Mouse (Mus musculus) testis, postnatal 10 days (tissue): ENCODE measurements around the gene Ifna1.

Source experiments
- DNase-seq: peaks from one replicate; pipeline ENCODE4 v3.0.0; 2021; ENCODE audit warnings: low spot score

The Ifna1 gene

DNA sequence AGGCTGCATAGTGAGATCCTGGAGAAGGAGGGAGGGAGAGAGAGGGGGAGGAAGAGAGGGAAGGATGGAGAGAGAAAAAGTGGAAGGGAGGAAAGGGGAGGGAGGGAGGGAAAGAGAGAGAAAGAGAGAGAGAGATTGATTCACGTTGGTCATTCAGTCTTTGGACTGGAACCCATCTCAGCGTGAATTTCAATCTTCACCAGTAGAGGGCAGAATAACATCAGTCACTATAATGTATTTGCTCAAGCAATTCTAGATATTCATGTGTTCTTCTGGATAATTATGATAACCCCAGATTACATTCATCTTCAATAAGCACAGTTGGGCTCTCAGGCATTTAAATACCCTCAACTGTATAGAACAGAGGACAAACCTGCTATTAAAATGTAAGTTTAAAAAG lies 22.8 kb downstream of the Ifna1 start:
- no peak for DNase-seq

DNA sequence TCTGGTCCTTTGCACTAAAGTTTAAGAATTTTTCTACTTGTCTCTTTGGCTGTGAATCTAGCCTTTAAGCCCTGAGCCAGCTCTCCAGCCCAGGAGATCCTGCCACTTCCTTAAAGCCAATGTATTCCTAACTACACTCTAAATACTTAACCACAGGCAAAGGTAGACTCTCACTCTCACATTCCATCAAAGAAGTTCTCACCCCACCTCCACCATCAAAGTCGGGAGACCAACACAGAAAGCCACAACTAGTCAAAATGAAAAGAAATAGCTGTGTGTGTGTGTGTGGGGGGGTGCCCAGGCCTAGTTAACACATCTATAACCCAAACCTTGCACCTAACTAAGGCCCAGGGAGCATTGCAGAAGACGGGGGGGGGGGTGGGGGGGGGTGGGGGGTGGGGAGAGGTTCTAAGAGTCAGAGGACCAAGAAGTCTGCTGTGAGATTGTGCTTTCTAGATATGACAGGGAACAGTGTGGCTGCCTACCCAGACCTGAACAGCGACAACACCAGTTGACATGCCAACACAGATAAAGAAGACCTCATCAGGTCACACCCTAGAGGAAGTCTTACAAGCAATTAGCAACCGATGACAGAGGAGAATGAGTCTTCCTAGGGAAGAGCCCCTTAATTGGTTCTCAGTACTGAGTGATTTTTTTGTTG lies 25.7 kb downstream of the Ifna1 start:
- no peak for DNase-seq

DNA sequence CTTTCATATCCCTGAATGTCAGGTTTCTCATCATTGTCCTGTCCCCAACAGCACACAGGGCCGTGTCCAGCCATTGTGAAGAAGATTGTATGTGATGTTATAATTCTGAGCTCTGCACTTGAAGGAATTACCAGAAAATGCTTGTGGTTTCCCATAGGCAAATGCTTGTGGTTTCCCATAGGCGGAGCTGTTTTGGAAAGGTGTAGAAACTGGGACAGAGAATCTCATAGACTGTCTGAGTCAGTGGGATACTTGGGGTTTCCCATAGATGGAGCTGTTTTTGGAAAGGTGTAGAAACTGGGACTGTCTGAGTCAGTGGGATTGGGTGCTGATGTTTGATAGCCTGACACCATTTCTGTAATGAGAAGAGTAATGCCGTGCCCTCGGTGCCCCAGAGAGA lies 26.6 kb downstream of the Ifna1 start:
- DNase-seq, result no peak

DNA sequence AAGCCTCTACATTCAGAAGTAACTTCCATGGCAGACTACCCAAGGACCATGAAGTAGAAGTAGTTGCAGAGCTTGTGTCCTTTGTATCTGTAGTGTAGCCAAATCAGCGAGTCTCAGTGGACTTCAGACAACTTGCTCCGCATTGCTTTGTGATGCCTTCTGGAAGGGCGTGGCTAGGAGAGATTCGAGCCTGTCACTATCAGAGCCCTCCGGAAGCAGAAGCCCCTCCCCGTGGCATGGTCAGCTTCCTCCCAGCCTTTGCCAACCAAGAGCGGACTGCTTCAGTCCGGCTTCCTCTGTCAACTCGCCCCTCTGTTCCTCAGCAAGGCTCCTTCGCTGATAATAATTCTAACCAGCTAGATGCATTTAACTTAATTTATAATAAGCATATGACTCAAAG lies 28.4 kb downstream of the Ifna1 start:
- no peak for DNase-seq

DNA sequence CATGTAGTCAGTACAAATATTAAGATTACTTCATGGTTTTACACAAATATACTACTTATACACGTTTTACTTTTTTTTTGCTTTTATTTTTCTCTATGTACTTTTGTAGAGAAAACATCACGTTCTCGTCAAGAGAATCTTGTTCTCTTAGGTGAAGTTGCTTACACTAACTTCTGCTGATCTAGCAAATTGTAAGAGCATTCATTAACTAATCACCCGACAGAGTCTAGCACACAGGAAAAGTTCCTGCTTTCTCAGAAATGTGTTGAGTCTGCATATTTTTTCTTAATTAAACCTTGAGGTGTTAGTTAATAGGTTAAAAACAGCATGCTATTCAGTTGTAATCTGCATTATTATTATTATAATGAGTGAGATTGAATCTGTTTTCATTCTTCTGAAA lies 28.9 kb downstream of the Ifna1 start:
- no peak for DNase-seq

DNA sequence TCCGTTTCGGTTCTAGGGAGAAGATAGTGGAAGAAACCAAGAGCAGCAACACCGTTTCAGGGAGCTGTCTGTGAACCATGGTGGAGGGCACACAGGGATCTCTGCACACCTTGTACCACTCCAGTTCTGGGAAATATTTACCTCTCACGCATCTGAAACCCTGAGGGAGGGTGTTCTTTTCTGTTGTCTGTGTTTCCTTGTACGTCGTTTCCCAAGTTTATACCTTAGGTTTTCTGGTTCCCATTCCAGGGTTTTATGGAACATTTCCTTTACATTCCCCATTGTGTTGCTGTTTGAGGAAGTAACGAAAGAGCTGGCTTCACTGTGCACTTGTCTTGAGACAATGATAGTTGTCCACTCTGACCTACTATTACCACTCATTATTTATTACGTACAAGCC lies 30.2 kb downstream of the Ifna1 start, which contains the start of gene Ifne:
Gene Ifne, minus strand, starts transcription at position 101 of the 400 bp plus-strand sequence.
- no peak for DNase-seq

DNA sequence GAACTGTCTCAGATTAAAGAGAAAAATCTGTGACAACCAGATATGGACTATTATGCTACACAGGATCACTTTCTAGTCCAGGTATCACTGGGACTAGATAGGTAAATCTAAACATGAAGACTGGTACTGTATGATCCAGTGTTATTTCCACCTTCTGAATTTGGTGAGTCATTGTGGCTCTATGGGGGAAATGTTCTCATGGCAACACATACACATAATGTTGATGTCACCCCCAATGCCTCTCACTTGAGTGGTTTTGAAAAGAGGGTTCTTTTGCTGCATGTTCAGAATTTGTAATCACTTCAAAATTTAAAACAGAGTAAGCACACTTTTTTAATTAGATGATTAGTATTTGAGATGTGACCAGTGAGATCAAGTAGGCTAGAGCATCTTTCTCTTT lies 38.3 kb downstream of the Ifna1 start:
- DNase-seq, result no peak

DNA sequence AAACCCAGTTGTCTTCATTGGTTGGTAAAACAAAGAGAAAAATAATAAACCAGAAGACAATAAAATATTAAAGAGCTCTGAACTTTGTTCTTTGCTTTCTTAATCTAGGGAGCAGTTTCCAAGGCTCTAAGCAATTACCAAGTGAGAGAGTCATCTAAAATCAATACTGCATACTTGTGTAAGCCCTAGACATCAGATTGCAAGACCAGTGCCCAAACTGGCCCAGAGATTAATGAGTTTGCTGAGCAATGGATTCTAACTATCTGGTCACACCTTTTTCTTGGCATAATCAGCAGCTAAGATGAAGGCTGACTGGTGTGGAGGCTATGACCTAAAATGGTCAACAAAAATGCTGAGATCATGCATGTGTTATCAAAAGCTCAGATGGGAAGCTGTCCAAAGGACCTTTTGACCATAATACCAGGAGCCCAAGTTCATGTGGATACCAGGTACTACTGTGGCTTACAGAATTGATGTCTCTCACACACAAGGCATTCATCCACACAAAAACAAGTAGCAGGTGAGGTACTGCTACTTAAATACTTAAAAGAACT lies 43.4 kb downstream of the Ifna1 start:
- DNase-seq, result no peak
